Mouse (Mus musculus) left cerebral cortex, postnatal 14 days (tissue): ENCODE measurements at regions not wholly inside any gene's neighbourhood (a gene's known extent, or its start where the extent isn't known, plus 50 kb on each side); places are given as distances from the start of the nearest gene placed in this dataset.

Experiments
- DNase-seq, 2 experiments: peaks; one replicate each; pipeline ENCODE4 v3.0.0; 2021 to 2022; ENCODE audit warnings: low spot score in 2 of 2, mixed read lengths in 1 of 2
- intact Hi-C: fragments of 180-260 bp; cut with DNase I; formaldehyde crosslinking; loops from one replicate; pipeline ENCODE4 v1.15.1; 2025

DNA sequence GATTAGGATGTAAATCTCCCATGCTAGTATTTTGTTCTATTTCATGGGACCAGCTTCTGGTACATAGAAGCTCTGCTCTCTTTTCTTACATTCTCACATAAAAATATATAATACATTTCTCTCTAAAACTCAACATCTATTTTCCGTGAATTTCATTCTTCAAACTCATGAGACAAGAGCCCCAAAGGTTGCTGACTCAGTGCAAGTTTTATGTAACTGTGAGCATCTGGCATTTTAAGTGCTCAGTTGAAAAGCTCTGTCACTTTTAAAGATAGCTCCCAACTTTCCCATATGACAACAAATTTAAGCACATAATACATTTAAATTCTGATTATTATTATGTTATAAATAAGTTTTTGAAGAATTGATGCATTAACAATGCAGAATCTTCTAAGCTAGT lies 268.5 kb downstream of the AW209491 start:
- intact Hi-C loops: no loop called here
- no peak for DNase-seq

DNA sequence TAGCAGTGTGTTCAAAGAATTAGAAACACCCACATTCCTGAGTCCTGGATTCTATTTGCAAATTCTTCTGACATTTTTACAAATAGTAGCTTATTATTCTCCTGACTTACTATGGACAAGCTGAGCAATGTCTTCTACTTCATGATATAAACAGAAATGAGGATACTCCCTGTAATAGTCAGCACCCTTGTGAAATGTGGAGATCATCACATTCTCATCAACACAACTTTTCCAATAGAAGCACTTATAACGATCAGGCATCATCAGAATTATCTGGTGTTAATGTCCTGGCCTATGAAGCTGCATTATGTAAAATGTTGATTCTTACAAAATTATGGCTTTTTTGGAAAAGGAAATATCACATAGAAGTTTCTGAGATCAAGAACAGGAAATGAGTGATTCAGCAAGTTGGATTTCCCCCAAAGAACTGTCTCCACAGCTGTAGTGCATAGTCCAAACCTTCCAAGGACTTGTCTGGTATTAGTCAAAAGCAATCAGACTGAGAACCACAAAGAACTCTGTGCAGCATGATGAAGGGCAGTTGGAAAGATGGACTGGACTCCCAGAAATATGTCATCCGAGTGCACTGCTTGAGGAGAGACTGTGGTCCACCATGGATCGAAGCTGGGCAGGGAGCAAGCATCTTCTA lies 300.3 kb downstream of the AW209491 start:
- intact Hi-C loops: no loop called here
- no peak for DNase-seq

DNA sequence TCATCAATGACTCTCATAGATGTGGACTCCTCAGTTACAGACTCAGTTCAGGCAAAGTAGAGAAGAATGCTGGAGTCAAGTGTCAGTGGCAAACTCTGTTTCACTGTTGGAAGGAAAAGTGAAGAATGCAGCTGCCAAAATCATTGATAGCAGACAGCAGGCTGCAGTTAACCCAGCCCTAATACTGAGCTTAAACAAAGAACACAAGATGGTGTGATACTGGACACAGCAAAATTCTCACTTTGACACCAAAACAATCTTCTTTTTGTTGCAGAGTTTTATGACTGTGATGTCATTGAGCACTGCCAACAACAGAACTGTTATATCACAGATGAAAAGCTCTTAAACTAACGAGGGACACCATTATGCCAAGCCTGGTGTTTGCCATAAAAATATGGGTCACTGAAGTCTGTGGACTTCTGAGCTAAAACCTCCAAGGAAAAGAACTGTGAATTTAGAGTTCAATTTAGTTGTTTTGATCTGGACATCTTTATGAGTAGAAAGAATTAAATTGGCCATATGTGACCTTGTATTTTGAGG lies 336.3 kb downstream of the AW209491 start:
- intact Hi-C loops: no loop called here
- no peak for DNase-seq

DNA sequence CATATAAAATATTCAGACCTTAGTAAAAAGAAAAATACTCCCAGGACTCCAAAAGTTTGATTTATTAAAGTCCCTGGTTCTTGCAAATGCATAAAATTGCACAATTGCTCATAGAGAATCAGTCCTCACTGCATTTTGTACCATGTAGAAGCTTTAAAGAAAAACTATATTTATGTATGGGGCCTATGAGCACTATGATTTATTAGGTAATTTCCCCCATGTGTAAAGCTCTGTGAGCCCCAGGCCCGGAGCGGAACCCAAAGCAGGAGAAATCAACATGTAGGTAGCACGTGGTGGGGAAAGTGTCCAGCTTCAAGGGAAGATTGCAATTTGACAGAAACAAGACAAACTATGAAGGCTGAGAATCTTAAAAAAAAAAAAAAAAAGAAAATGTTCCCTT lies 372.7 kb downstream of the AW209491 start:
- intact Hi-C loops: no loop called here
- no peak for DNase-seq

DNA sequence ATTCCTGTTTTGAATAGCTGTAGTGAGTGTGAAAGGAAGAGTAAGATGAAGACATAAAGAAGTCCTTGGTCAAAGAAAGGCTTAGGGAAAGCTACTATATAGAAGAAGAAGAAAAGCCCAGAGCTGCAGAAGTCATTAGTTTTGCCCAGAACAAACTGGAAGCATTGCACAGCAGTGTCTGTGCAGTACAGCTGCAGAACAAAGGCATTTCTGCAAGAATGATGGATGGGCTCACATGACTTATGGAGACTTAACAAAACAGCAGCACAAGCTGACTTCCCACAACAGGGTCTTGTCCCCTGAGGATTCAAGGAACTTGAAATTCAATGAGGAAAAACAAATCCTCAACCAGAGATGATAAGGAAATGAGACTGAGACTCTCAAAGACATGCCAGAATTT lies 381.7 kb downstream of the AW209491 start:
- DNase-seq: no peak
- intact Hi-C loops: no loop called here

DNA sequence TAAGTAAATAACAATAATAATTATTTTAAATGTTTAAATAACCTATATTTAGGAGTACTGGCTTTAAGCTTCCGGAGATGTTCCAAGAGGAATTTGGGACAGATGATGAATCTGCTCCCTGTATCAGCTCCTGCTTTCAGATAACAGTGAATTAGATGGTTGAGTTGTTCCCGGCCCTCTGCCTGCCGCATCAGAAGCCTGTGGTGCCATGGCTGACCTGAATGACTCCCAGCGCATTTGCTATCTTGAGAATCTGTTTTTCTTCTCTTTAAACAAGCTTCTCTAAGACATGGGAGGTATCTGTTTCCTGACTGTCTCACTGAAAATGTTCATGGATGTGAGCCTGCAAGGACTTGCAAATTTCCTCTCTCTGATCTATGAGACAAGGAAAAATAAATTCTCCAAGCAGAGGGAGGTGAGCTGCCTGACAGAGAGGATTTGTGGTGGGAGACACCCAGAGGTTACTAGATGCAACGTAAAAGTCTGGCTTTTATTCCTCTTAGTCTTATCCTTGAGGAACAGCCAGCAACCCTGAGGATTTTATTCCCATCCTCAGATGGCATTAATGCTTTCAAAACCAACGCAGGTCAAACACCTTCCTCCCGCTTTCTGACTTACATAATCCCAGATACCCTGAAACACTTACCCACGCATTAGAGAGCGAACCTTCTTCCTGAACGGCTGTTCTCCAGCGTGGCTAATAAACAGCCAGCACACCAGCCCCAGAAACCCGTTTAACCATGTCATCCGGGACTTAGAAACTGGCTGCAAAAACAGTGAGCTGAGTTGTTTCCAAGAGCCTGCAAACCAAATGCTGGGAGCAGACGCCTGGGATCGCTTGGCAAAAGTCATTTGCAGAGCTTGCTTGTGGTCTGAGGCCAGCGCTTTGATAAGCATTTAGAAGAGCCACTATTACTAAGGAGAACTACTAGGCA lies 389.1 kb downstream of the AW209491 start:
- intact Hi-C loops: no loop called here
- DNase-seq: no peak

DNA sequence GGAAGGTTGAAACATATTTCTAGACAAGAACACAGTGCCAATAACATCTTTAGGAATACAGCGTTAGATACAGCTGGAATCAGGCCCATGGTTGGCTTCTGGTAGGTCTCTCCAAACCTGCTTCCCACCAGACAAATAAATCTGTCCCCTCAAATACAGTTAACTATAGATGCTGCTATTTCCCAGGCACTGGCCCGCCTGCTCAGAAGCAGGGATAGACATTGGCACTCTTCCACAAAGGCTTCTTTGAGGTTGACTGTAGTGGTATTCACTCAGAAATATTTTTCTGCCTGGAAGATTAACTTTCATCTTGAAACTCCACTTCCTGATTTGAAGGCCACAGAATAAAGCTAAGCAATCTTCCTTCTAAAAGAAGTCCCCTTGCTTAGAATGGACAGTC lies 396.6 kb downstream of the AW209491 start:
- no peak for DNase-seq
- intact Hi-C loops: no loop called here

DNA sequence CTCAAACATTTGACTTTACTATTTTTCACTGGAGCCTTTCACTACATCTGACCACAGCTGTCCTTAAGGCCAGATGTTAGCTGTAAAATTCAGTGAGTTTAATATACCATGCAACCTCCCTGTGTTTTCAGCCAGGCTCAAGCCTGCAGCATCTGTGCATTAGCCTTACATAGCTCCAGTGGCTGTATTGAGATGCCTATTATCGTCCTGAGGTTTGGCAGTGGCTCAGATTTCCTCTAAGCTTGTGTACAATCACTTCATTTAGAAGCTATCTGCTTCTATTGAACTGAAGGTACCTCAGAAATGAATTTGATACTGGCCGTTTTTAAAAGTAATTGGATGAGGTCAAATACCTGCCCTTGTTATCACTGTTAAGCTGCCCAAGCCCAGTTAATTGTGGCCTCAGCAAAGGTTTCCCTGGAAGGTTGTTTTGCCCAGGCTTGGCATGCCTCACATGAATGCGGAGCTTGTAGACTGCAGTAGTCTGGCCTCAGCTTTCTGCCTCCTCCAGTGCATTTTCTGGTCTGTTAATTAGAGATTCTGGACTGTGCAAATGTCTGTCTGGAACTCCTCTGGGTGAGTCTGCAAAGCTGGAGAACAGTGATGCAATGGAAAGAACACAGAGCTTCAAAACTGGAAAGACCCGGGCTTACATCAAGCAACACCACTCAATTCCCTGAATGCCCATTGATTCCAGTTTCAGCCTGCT lies 410.2 kb upstream of the Gli3 start:
- DNase-seq: no peak
- intact Hi-C loops: no loop called here

DNA sequence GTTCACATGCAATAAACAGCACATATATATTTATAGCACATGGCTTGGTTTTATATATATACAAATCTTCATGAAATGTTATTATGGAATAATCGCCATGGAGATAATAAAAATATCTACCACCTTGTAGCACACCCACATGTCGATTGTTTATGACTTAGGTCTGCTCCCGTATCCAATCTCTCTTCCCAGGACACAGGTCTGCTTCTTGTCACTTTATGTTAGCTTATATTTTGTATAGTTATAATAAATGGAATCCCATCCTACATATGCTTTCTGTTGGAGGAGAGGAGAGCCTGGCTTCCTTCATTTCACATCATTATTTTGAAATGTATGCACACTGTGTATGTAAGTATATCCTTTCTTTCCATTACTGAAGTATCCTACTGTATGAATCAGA lies 408.3 kb upstream of the Gli3 start:
- intact Hi-C loops: no loop called here
- DNase-seq: no peak

DNA sequence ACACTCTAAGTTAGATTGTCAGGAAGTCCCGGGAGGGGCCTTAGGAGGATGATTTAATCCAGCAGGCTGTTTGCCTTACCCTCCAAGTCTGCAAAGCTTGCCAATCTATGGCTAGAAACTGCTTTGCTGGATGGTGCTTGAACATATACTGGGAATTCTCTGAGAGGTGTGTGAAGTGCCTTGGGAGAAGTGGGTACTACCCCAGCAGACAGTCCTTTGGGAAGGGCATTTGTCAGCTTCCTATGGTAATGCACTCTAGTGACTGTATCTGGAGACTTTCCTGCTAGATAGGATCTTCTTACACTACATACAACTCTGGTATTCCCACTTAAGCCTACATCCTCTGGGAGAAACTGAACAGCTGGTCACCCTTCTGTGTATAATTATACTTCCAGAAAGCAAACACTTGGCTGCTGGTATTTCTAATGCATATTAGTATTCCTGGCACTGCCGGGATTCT lies 384.4 kb upstream of the Gli3 start:
- no peak for DNase-seq
- intact Hi-C loops: no loop called here

DNA sequence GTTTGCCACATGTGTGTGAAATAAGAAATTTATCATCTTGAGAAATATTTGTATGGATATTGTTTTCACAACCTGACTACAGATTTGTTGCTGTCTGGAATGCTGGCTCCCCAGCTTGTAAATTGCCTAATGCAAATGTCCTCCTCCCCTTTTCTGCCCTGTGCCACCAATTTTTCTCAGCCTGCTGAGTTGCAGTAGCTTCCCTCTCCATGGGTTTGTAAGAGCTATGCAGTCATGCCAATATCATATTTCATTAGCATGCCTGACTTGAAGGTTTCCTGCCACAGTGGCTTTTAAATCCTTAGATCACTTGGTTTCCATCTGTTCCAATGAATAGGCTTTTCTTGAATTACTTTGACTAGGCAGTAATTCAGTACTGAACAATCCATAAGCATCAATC lies 383.9 kb upstream of the Gli3 start:
- intact Hi-C loops: no loop called here

DNA sequence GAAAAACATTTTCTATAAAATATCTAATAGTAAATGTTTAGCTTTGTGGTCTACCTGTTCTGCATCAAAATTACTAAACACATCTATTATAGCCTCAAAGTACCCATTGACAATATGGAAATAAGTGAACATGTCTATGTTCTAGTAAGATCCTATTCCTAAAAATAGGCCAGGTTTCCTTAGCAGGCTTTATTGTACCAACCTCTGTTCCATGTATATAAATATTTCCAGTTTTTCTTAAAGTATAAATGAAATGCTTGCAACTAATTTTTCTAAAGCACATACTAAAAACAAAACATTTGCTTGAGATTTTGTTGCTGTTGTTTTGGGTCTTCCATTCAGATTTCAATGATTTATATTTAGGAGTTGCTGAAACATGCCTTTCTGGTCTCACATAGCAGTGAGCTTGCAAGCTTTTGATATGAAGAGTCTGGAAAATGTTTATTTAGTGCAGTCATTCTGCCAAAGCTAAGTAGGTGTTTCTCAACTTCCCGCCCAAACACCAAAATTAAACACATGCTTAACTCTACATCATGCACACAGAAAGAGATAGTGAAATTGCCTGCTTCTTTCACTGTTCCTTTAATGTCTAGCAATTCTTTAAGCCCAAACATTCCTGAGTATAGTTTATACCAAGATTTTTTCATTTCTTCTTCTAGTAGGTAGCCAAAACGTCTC lies 380.6 kb upstream of the Gli3 start:
- DNase-seq: no peak
- intact Hi-C loops: no loop called here

More for the DNA sequence above, 383.9 kb upstream of the Gli3 start:
- DNase-seq: no peak

DNA sequence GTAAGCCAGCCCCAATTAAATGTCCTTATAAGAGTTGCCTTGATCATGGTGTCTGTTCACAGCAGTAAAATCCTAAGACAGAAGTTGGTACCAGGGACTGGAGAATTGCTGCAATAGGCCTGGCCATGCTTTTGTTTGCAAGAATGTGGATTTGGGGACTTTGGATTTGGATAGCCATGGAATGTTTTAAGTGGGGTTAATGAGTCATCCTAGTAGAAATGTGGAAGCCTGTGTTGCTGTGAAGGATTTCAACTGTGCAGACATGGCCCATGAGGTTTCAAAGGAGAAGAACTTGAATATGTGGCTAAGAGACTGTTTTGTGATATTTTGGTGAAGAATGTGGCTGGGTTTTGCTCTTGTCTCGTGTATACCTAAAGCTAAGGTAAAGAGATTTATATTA lies 368.2 kb upstream of the Gli3 start:
- intact Hi-C loops: no loop called here
- DNase-seq: no peak

DNA sequence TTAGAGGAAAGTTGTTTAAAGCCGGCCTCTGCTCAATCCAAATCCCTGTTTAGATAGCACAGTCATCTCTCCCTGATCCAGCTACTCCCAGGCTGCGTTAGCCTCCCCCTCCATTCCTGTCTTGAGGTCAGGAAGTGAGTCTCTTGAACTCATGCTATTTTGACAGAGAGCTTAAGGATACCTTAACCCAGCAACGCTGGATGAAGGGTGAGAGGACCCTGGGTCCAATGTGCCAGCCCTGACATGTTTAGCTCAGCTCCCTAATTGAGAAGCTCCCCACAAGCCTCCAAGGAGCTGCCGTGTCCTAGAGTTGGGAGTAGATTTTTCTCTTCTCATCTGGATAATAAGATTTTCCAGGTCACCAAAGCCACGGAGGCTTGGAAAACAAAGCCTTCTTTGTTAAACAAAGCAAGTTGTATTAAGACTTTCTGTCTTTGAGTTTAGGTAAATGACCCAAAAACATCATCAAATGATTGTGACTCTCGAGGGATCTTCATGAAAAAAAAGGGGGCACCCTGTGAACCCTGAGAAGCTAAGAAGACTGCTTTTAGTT lies 355.2 kb upstream of the Gli3 start:
- DNase-seq: no peak

DNA sequence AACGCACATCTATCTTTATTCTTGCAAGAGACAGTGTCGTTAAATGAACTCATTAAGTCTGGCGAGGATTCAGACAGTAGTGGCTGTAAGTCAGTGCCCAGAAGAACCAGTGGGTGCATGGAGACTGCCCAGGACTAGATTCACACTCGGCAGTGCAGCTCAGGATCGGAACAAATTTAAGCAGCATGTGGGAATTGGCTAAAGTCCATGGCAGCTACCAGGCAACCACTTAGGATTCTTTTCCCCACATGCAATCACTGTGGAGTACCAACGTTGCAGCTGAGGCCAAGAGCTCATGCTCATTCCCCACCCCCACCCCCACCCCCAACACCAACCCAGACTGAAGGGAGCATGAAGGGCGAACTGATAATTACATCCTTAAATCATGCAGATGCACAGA lies 349.7 kb upstream of the Gli3 start:
- intact Hi-C loops: no loop called here
- peak; percentile 9 to 38 for DNase-seq

More for the DNA sequence above, 355.2 kb upstream of the Gli3 start:
- intact Hi-C loops: no loop called here

DNA sequence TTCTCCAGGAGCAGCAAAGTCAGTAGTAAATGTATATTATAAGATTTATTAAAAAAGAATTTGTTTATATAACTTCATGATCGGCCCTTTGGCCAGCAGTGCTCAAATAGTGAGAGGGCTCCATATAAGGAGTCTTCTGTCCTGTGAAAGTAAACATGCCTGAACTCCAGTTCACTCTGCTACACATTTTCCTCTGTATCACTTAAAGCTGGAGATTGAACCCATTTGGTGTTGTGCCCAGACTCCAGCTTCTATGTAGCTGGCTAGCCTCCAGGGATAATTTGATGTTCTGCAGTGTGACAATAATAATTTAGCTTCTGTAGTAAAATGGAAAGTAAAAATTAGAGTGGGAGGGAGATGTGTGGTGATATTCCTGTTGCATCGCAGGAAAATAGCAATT lies 332.8 kb upstream of the Gli3 start:
- DNase-seq: peak; percentile 15 to 40
- intact Hi-C loops: no loop called here

DNA sequence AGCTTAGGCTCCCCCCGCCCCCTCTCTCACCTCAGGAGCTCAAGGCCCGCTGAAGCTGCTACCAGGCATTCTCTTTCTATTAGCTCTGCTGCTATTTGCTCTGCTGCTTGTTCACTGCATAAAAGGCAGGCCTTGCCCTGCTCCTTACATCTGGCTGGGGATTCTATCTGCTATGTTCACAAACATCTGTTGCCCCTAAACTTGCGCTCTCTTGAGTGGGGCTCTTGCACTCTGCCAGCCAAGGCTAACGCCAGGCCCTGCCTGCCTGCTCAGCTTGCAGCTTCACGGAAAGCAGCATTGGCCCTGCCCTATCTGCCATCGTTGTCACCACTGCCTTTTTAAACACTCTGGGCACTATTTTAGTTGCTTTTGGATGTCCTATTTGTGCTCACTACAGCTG lies 316.9 kb upstream of the Gli3 start:
- DNase-seq: no peak
- intact Hi-C loops: no loop called here

DNA sequence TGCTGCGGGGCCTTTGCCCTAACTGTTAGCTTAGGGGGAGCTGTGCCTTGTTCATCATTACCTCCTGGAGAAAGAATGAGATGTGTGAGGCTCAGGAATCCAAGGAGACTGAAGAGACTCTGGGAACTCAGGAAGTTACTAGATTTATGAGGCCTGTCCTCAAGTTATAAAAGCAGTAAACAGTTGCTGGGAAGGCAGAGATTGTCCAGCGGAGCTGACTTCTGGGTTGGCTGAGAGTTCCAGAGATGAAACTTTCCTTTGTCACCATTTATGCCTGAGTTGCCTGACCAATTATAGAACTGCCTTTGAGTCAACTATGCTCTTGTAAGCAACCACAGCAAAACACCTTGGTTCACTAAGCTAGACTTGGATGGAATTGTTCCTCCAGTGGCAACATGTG lies 282.1 kb upstream of the Gli3 start:
- DNase-seq: no peak
- intact Hi-C loops: no loop called here

DNA sequence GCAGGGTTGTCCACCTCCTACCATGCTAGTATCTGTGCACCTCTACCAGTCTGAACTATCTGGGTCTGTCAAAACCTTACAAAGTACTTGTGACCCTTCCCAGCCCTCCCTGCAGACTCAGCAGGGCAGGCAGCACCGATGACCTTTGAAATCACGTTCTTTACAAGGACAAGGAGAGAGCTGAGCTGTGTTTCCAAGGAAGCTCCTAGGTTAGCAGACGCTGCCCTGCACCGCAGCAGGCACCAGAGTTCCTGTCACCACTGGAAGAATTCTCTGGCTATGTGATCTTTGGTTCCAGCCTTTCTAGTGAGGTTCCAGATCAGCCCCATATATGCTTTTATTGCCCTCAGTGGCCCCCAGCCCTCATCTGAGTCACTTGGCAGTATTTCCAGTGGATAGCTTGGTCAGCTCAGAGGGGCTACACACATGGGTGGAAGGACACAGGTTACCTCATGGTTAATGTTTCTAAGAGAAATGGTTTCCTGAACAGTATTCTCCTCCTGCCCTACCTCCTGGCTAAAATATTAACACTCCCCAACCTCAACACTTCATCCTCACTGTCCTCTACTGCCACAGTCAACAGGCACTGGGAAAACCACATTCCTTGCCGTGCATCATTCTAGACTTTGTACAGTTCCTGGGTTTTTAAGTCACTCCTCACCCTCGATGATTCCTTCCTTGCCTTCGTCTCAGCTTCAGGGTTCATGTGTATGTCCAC lies 251.2 kb upstream of the Gli3 start:
- DNase-seq: no peak
- intact Hi-C loops: no loop called here
